Mouse (Mus musculus) embryonic facial prominence, embryonic 14.5 days (tissue): ENCODE measurements around the gene Sgsh. TPM values are rescaled to one million over a fixed set of nuclear protein-coding genes. Genes with fewer than 3 reads are reported as not detected.

Source experiments
- ATAC-seq: fragments of 200-750 bp; cut with Nextera tagmentation; 2 replicates; pipeline ENCODE4 v1.8.0; 2017; ENCODE audit warnings: low read depth, moderate number of reproducible peaks, moderate TSS enrichment
- DNase-seq: peaks from one replicate; pipeline ENCODE4 v3.0.0-alpha.2; 2015; ENCODE audit warnings: low spot score
- H3K27ac ChIP-seq: fragments of 300-500 bp; sonication (generic); replicated peaks from 2 replicates; pipeline ENCODE4 v1.5.1; 2014; ENCODE audit warnings: low read depth, mild to moderate bottlenecking, low read length, moderate library complexity
- H3K27me3 ChIP-seq: fragments of 300-500 bp; sonication (generic); replicated peaks from 2 replicates; pipeline ENCODE4 v1.6.1; 2014; ENCODE audit warnings: low read length; ENCODE audit not compliant: control insufficient read depth, insufficient read depth
- H3K36me3 ChIP-seq: fragments of 300-500 bp; sonication (generic); 2 replicates; pipeline ENCODE4 v1.6.1; 2014; ENCODE audit warnings: low read length, mixed read lengths; ENCODE audit not compliant: control insufficient read depth, insufficient read depth
- H3K4me1 ChIP-seq: fragments of 300-500 bp; sonication (generic); 2 replicates; pipeline ENCODE4 v1.6.1; 2014; ENCODE audit warnings: antibody characterized with exemption, low read length; ENCODE audit not compliant: control insufficient read depth, insufficient read depth
- H3K4me2 ChIP-seq: fragments of 300-500 bp; sonication (generic); 2 replicates; pipeline ENCODE4 v1.6.1; 2014; ENCODE audit warnings: low read depth, mild to moderate bottlenecking, low read length, moderate library complexity, mixed read lengths
- H3K4me3 ChIP-seq: fragments of 300-500 bp; sonication (generic); 2 replicates; pipeline ENCODE4 v1.5.1; 2014; ENCODE audit warnings: low read depth, mild to moderate bottlenecking, low read length
- H3K9ac ChIP-seq: fragments of 300-500 bp; sonication (generic); 2 replicates; pipeline ENCODE4 v1.6.1; 2014; ENCODE audit warnings: low read depth, mild to moderate bottlenecking, low read length, moderate library complexity, mixed read lengths
- H3K9me3 ChIP-seq: fragments of 300-500 bp; sonication (generic); 2 replicates; pipeline ENCODE4 v1.6.1; 2016; ENCODE audit warnings: low read length; ENCODE audit not compliant: control insufficient read depth
- WGBS: fragments of 180-500 bp; shearing (Covaris S2); extraction: QIAGEN DNeasy Blood & Tissue Kit; methylation state at CpG from one replicate; pipeline ENCODE4 v1.1.7; 2014; 5-methylcytosine and 5-hydroxymethylcytosine counted together
- polyA plus RNA-seq: library from polyadenylated mRNA; unstranded; fragments of >200 nt; fragmentation: Nextera tagmentation; extraction: Ambion mirVana; gene quantifications from 2 replicates; pipeline ENCODE4 v1.2.1, GENCODE M21; 2014

The Sgsh gene
- polyA plus RNA-seq, 1 experiment from 2014 or later: 7.3 TPM

GRCm38 (mm10) chr11:119382338-119382850 is 27.1 kb upstream of the Sgsh start:
- Histone ChIP-seq H3K36me3 (peaks cover 23% of the 10 kb centered on the region), H3K9me3 (no peaks in the 10 kb centered on the region), H3K4me1 (no peaks in the 10 kb centered on the region), H3K9ac (no peak overlapping the region), H3K27ac (no peak overlapping the region), H3K4me3 (no peak overlapping the region), H3K4me2 (no peak overlapping the region), H3K27me3 (no peaks in the 10 kb centered on the region; the same call in 1 of the 2 replicates)
- no peak for DNase-seq
- 60% methylated on average over 6 of the region's 6 CpGs for WGBS
- no peak for ATAC-seq

DNA sequence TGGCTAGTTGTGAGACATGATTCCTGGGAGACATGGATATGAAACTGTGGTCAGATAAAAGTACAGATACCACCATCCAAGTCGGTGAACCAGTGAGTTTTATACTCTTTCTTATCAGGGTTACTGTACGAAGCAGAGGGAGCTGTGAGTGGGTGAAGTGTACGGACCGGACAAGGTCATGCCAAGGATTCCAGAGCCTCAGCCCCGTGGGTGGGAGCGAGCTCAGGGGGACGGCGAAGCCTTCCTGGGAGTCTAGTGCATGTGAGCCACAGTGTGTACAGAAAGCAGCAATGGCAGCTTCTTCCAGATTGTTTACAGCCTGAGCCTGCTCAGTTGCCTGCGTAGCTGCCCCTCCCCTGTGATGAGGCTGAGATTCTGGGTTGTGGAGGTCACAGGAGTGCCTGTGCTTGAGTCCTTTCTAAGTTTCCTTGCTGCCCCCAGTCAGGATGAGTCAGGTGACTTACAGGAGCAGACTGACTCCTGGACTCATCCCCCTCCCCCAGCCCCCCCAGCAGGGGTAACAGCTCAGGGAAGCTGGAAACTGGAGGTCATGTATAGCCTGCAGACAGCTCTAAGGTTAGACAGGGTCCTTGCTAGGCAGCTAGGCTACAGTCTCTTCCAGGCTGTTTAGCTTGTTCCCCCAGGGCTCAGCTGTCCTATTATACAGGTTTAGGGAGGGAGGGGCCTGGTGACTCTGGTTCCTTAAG is 26.4 kb upstream of the Sgsh start:
- no peak overlapping the region for H3K9ac ChIP-seq
- ATAC-seq: no peak
- H3K4me2 ChIP-seq: no peak overlapping the region
- no peak for DNase-seq
- no peaks in the 10 kb centered on the region for H3K27me3 ChIP-seq
- no peaks in the 10 kb centered on the region for H3K9me3 ChIP-seq
- no peak overlapping the region for H3K27ac ChIP-seq
- no peak overlapping the region for H3K4me3 ChIP-seq
- H3K4me1 ChIP-seq: no peaks in the 10 kb centered on the region
- 79% methylated on average over 9 of the region's 9 CpGs for WGBS
- H3K36me3 ChIP-seq: peaks cover 27% of the 10 kb centered on the region

DNA sequence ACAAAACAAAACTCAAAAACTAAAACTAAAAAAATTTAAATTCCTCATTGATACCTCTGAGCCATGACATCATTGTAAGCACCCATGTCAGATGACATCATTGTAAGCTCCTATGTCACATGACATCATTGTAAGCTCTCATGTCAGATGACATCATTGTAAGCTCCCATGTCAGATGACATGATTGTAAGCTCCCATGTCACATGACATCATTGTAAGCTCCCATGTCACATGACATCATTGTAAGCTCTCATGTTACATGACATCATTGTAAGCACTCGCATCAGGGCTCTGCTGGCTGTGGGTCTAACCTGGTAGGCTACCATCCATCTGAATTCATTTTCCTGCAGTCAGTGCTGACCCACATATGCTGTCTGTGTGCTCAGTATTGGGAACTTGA is 23.2 kb upstream of the Sgsh start:
- ATAC-seq (no peak), DNase-seq (no peak)
- no peak overlapping the region for H3K27ac ChIP-seq
- H3K36me3 ChIP-seq: peaks cover 36% of the 10 kb centered on the region
- no peaks in the 10 kb centered on the region for H3K27me3 ChIP-seq
- H3K4me2 ChIP-seq: no peak overlapping the region
- H3K4me1 ChIP-seq: no peaks in the 10 kb centered on the region
- no peak overlapping the region for H3K4me3 ChIP-seq
- no peak overlapping the region for H3K9ac ChIP-seq
- no peaks in the 10 kb centered on the region for H3K9me3 ChIP-seq
- 90% methylated on average over 1 of the region's 1 CpGs for WGBS

DNA sequence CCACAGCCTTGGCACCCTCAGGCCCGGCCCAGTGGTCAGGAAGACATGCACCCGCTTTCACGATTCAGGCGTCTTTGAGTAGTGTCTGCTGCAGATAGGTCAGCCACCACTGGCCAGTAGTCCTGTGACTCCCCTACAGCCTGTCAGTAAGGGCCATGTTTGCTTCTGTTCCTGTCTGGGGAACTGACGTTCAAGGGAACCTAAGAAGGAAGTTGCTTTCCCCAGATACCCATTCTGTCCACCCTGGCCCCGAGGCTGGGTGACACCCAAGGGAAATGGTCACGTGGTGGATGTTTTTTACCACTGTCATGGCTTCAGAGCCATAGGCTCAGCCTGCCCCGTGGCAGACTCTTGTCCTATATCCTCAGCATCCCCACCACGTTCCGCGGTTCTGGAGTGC is 22.0 kb upstream of the Sgsh start:
- no peak overlapping the region for H3K4me2 ChIP-seq
- H3K27me3 ChIP-seq: no peaks in the 10 kb centered on the region
- no peak overlapping the region for H3K4me3 ChIP-seq
- ATAC-seq (no peak), DNase-seq (no peak)
- H3K9ac ChIP-seq: no peak overlapping the region
- no peaks in the 10 kb centered on the region for H3K4me1 ChIP-seq
- H3K9me3 ChIP-seq: no peaks in the 10 kb centered on the region
- WGBS: 94% methylated on average over 11 of the region's 11 CpGs
- peaks cover 36% of the 10 kb centered on the region for H3K36me3 ChIP-seq
- no peak overlapping the region for H3K27ac ChIP-seq

DNA sequence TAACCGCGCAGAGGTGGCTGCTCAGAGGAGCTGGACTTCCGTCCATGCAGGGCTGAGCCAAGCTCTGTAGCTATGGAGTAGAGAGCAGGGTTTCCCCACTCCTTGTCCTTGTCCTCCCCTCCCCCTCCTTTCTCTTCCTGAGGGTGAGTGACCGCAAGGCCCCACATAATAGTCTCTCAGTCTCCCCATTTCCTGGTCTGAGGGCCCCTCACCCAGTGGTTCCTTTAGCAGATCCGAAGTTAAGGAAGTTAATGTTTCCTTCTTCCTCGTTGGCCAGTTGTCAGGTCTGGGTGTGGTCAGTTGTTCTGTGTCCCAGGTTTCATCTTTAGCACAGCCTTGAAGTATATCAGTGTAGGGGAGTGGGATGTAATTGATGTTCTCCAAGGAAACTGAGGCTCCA is 20.1 kb upstream of the Sgsh start:
- Histone ChIP-seq H3K27ac (no peak overlapping the region), H3K9me3 (no peaks in the 10 kb centered on the region), H3K36me3 (peaks cover 34% of the 10 kb centered on the region), H3K27me3 (no peaks in the 10 kb centered on the region), H3K4me3 (no peak overlapping the region), H3K4me1 (no peaks in the 10 kb centered on the region), H3K4me2 (no peak overlapping the region), H3K9ac (no peak overlapping the region)
- ATAC-seq: no peak
- no peak for DNase-seq
- WGBS: 79% methylated on average over 6 of the region's 6 CpGs

DNA sequence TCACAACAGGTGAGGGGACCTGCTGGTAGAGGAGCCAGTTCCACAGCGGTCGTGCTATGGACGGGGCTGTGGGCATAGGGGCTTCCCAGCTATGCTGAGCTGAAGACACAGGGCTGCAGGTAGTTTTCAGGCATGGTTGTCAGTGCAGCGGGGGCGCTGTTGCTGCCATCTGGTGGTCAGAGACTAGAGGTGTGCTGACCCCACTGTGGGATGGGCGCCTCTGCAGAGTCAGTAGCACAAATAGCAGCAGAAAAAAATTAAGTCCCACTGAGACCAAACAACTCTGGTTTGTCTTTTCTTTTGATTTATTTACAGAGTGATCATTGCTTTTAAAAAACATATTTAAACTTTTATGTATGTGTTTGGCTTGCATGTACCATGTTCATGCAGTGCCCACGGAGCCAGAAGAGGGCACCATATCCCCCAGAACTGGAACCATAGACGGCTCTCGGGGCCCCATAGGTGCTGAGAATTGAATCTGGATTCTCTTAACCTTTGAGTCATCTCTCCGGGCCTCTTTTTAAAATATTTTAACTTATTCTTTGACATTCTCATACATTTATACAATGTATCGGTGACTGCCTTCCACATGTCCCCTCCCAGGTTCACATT is 8.3 kb upstream of the Sgsh start:
- no peaks in the 10 kb centered on the region for H3K4me1 ChIP-seq
- H3K36me3 ChIP-seq: peaks cover 44% of the 10 kb centered on the region; the same call in 1 of the 2 replicates
- H3K27me3 ChIP-seq: no peaks in the 10 kb centered on the region
- 0 out of 2 replicates have a peak overlapping the region, but pooled peaks have one; percentile 15 for H3K4me2 ChIP-seq
- no peak overlapping the region for H3K4me3 ChIP-seq
- DNase-seq (peak; percentile 80), ATAC-seq (peak; percentile 93)
- no peak overlapping the region for H3K9ac ChIP-seq
- no peak overlapping the region for H3K27ac ChIP-seq
- no peaks in the 10 kb centered on the region for H3K9me3 ChIP-seq
- 31% methylated on average over 11 of the region's 11 CpGs for WGBS

GRCm38 (mm10) chr11:119362769-119363533 is 7.6 kb upstream of the Sgsh start:
- no peaks in the 10 kb centered on the region for H3K9me3 ChIP-seq
- H3K36me3 ChIP-seq: peaks cover 40% of the 10 kb centered on the region; the same call in 1 of the 2 replicates
- H3K4me2 ChIP-seq: 0 out of 2 replicates have a peak overlapping the region, but pooled peaks have one; percentile 15
- no peak overlapping the region for H3K27ac ChIP-seq
- WGBS: 39% methylated on average over 11 of the region's 11 CpGs
- DNase-seq (peak; percentile 36), ATAC-seq (peak; percentile 53; the same call in 1 of the 2 replicates)
- no peaks in the 10 kb centered on the region for H3K27me3 ChIP-seq
- no peaks in the 10 kb centered on the region for H3K4me1 ChIP-seq
- H3K9ac ChIP-seq: no peak overlapping the region
- no peak overlapping the region for H3K4me3 ChIP-seq

- H3K4me2 ChIP-seq: no peak overlapping the region
- 83% methylated on average over 10 of the region's 10 CpGs for WGBS
- no peak overlapping the region for H3K27ac ChIP-seq
- no peak for DNase-seq
- ATAC-seq: no peak
- H3K4me1 ChIP-seq: peaks cover 10% of the 10 kb centered on the region
- peaks cover 29% of the 10 kb centered on the region; the same call in 1 of the 2 replicates for H3K36me3 ChIP-seq
- H3K27me3 ChIP-seq: no peaks in the 10 kb centered on the region
- H3K9me3 ChIP-seq: no peaks in the 10 kb centered on the region
- H3K9ac ChIP-seq: no peak overlapping the region
- H3K4me3 ChIP-seq: no peak overlapping the region
Measured at GRCm38 (mm10) chr11:119359089-119359488, 3.8 kb upstream of the Sgsh start.
